Mouse (Mus musculus): ENCODE results near the gene Il10. TPM values are rescaled to one million over a fixed set of nuclear protein-coding genes. Genes with fewer than 3 reads are reported as not detected.

Gene Il10
- polyA plus RNA-seq, 1 experiment from 2014 or later = not detected

- DNase-seq (no peak), ATAC-seq (ENCODE audit: low FRiP score, low TSS enrichment) (no peak)
- no peak overlapping the region for H3K4me2 ChIP-seq (ENCODE audit: low read length)
- H3K27me3 ChIP-seq (ENCODE audit: control insufficient read depth, insufficient read depth, low read length) = no peaks in the 10 kb centered on the region
- peaks cover 7% of the 10 kb centered on the region for H3K36me3 ChIP-seq (ENCODE audit: control insufficient read depth, insufficient read depth, low read length)
- 89% methylated on average over 8 of the region's 8 CpGs for WGBS
- no peak overlapping the region for H3K27ac ChIP-seq (replicated peaks; ENCODE audit: low read depth, low read length)
- H3K9me3 ChIP-seq (ENCODE audit: control insufficient read depth, low read length) = no peaks in the 10 kb centered on the region
- H3K9ac ChIP-seq (replicated peaks; ENCODE audit: low read length) = no peak overlapping the region
- H3K4me1 ChIP-seq (ENCODE audit: control insufficient read depth, insufficient read depth, low read length) = no peaks in the 10 kb centered on the region
- no peak overlapping the region for H3K4me3 ChIP-seq (replicated peaks; ENCODE audit: low read depth, low read length)
These were observed 29.3 kb downstream of the Il10 start for GRCm38 (mm10) chr1:131048946-131049345.

GRCm38 (mm10) chr1:131049361-131049806 is 29.7 kb downstream of the Il10 start:
- Histone ChIP-seq H3K36me3 (ENCODE audit: control insufficient read depth, insufficient read depth, low read length) (peaks cover 12% of the 10 kb centered on the region), H3K27ac (replicated peaks; ENCODE audit: low read depth, low read length) (no peak overlapping the region), H3K4me2 (ENCODE audit: low read length) (no peak overlapping the region), H3K4me1 (ENCODE audit: control insufficient read depth, insufficient read depth, low read length) (no peaks in the 10 kb centered on the region), H3K27me3 (ENCODE audit: control insufficient read depth, insufficient read depth, low read length) (no peaks in the 10 kb centered on the region), H3K4me3 (replicated peaks; ENCODE audit: low read depth, low read length) (no peak overlapping the region), H3K9ac (replicated peaks; ENCODE audit: low read length) (no peak overlapping the region), H3K9me3 (ENCODE audit: control insufficient read depth, low read length) (no peaks in the 10 kb centered on the region)
- DNase-seq = no peak
- WGBS = 90% methylated on average over 5 of the region's 5 CpGs
- no peak for ATAC-seq (ENCODE audit: low FRiP score, low TSS enrichment)

- 88% methylated on average over 5 of the region's 5 CpGs for WGBS
These were observed 30.4 kb downstream of the Il10 start for GRCm38 (mm10) chr1:131050011-131050410.

GRCm38 (mm10) chr1:131050617-131051016 is 31.0 kb downstream of the Il10 start:
- no peak for DNase-seq
- Histone ChIP-seq H3K4me1 (ENCODE audit: control insufficient read depth, insufficient read depth, low read length) (no peaks in the 10 kb centered on the region), H3K27me3 (ENCODE audit: control insufficient read depth, insufficient read depth, low read length) (no peaks in the 10 kb centered on the region), H3K9me3 (ENCODE audit: control insufficient read depth, low read length) (no peaks in the 10 kb centered on the region), H3K4me3 (replicated peaks; ENCODE audit: low read depth, low read length) (no peak overlapping the region), H3K27ac (replicated peaks; ENCODE audit: low read depth, low read length) (no peak overlapping the region), H3K4me2 (ENCODE audit: low read length) (no peak overlapping the region), H3K36me3 (ENCODE audit: control insufficient read depth, insufficient read depth, low read length) (peaks cover 24% of the 10 kb centered on the region), H3K9ac (replicated peaks; ENCODE audit: low read length) (no peak overlapping the region)
- WGBS = 81% methylated on average over 5 of the region's 5 CpGs
- no peak for ATAC-seq (ENCODE audit: low FRiP score, low TSS enrichment)

More at GRCm38 (mm10) chr1:131050011-131050410, 30.4 kb downstream of the Il10 start:
- no peak for ATAC-seq (ENCODE audit: low FRiP score, low TSS enrichment)
- no peak overlapping the region for H3K27ac ChIP-seq (replicated peaks; ENCODE audit: low read depth, low read length)
- no peaks in the 10 kb centered on the region for H3K9me3 ChIP-seq (ENCODE audit: control insufficient read depth, low read length)
- no peaks in the 10 kb centered on the region for H3K27me3 ChIP-seq (ENCODE audit: control insufficient read depth, insufficient read depth, low read length)
- no peak overlapping the region for H3K4me3 ChIP-seq (replicated peaks; ENCODE audit: low read depth, low read length)
- H3K4me2 ChIP-seq (ENCODE audit: low read length) = no peak overlapping the region
- H3K36me3 ChIP-seq (ENCODE audit: control insufficient read depth, insufficient read depth, low read length) = peaks cover 18% of the 10 kb centered on the region
- no peaks in the 10 kb centered on the region for H3K4me1 ChIP-seq (ENCODE audit: control insufficient read depth, insufficient read depth, low read length)
- no peak overlapping the region for H3K9ac ChIP-seq (replicated peaks; ENCODE audit: low read length)
- no peak for DNase-seq

GRCm38 (mm10) chr1:131051073-131051472 is 31.4 kb downstream of the Il10 start:
- Histone ChIP-seq H3K27me3 (ENCODE audit: control insufficient read depth, insufficient read depth, low read length) (no peaks in the 10 kb centered on the region), H3K4me1 (ENCODE audit: control insufficient read depth, insufficient read depth, low read length) (no peaks in the 10 kb centered on the region), H3K4me3 (replicated peaks; ENCODE audit: low read depth, low read length) (no peak overlapping the region), H3K27ac (replicated peaks; ENCODE audit: low read depth, low read length) (no peak overlapping the region), H3K9ac (replicated peaks; ENCODE audit: low read length) (no peak overlapping the region), H3K36me3 (ENCODE audit: control insufficient read depth, insufficient read depth, low read length) (peaks cover 29% of the 10 kb centered on the region), H3K4me2 (ENCODE audit: low read length) (no peak overlapping the region), H3K9me3 (ENCODE audit: control insufficient read depth, low read length) (no peaks in the 10 kb centered on the region)
- WGBS = 49% methylated on average over 7 of the region's 7 CpGs
- ATAC-seq (ENCODE audit: low FRiP score, low TSS enrichment) = no peak
- DNase-seq = no peak

- WGBS = 5% methylated on average over 8 of the region's 8 CpGs
- no peak overlapping the region for H3K4me2 ChIP-seq (ENCODE audit: low read length)
- H3K4me1 ChIP-seq (ENCODE audit: control insufficient read depth, insufficient read depth, low read length) = no peaks in the 10 kb centered on the region
- ATAC-seq (ENCODE audit: low FRiP score, low TSS enrichment) = peak; percentile 72
- H3K9ac ChIP-seq (replicated peaks; ENCODE audit: low read length) = no peak overlapping the region
- H3K36me3 ChIP-seq (ENCODE audit: control insufficient read depth, insufficient read depth, low read length) = peaks cover 48% of the 10 kb centered on the region
- DNase-seq = peak; percentile 92
- peak overlapping the region; percentile 47 for H3K27ac ChIP-seq (replicated peaks; ENCODE audit: low read depth, low read length)
- no peaks in the 10 kb centered on the region for H3K27me3 ChIP-seq (ENCODE audit: control insufficient read depth, insufficient read depth, low read length)
- no peaks in the 10 kb centered on the region for H3K9me3 ChIP-seq (ENCODE audit: control insufficient read depth, low read length)
- H3K4me3 ChIP-seq (replicated peaks; ENCODE audit: low read depth, low read length) = no peak overlapping the region
These were observed 33.6 kb downstream of the Il10 start for GRCm38 (mm10) chr1:131053239-131053638.

- 57% methylated on average over 4 of the region's 4 CpGs for WGBS
- Histone ChIP-seq H3K9me3 (ENCODE audit: control insufficient read depth, low read length) (no peaks in the 10 kb centered on the region), H3K27me3 (ENCODE audit: control insufficient read depth, insufficient read depth, low read length) (no peaks in the 10 kb centered on the region), H3K4me1 (ENCODE audit: control insufficient read depth, insufficient read depth, low read length) (no peaks in the 10 kb centered on the region), H3K4me3 (replicated peaks; ENCODE audit: low read depth, low read length) (no peak overlapping the region), H3K4me2 (ENCODE audit: low read length) (no peak overlapping the region), H3K9ac (replicated peaks; ENCODE audit: low read length) (no peak overlapping the region), H3K27ac (replicated peaks; ENCODE audit: low read depth, low read length) (no peak overlapping the region), H3K36me3 (ENCODE audit: control insufficient read depth, insufficient read depth, low read length) (peaks cover 48% of the 10 kb centered on the region)
- peak; percentile 31 for ATAC-seq (ENCODE audit: low FRiP score, low TSS enrichment)
- no peak for DNase-seq
These were observed 34.0 kb downstream of the Il10 start for GRCm38 (mm10) chr1:131053656-131054055.

- DNase-seq (no peak), ATAC-seq (ENCODE audit: low FRiP score, low TSS enrichment) (no peak)
- Histone ChIP-seq H3K4me1 (ENCODE audit: control insufficient read depth, insufficient read depth, low read length) (0 out of 2 replicates have a peak, but pooled peaks cover 2% of the 10 kb centered on the region), H3K4me2 (ENCODE audit: low read length) (no peak overlapping the region), H3K27ac (replicated peaks; ENCODE audit: low read depth, low read length) (no peak overlapping the region), H3K4me3 (replicated peaks; ENCODE audit: low read depth, low read length) (no peak overlapping the region), H3K36me3 (ENCODE audit: control insufficient read depth, insufficient read depth, low read length) (peaks cover 48% of the 10 kb centered on the region), H3K9ac (replicated peaks; ENCODE audit: low read length) (no peak overlapping the region), H3K9me3 (ENCODE audit: control insufficient read depth, low read length) (no peaks in the 10 kb centered on the region), H3K27me3 (ENCODE audit: control insufficient read depth, insufficient read depth, low read length) (no peaks in the 10 kb centered on the region)
- WGBS = 90% methylated on average over 4 of the region's 4 CpGs
These were observed 34.6 kb downstream of the Il10 start for GRCm38 (mm10) chr1:131054251-131054650.

- WGBS = 89% methylated on average over 7 of the region's 7 CpGs
- H3K36me3 ChIP-seq (ENCODE audit: control insufficient read depth, insufficient read depth, low read length) = peaks cover 45% of the 10 kb centered on the region
- ATAC-seq (ENCODE audit: low FRiP score, low TSS enrichment) (no peak), DNase-seq (no peak)
- H3K27me3 ChIP-seq (ENCODE audit: control insufficient read depth, insufficient read depth, low read length) = no peaks in the 10 kb centered on the region
- H3K9me3 ChIP-seq (ENCODE audit: control insufficient read depth, low read length) = no peaks in the 10 kb centered on the region
- H3K4me1 ChIP-seq (ENCODE audit: control insufficient read depth, insufficient read depth, low read length) = peaks cover 22% of the 10 kb centered on the region
- H3K4me2 ChIP-seq (ENCODE audit: low read length) = no peak overlapping the region
- H3K27ac ChIP-seq (replicated peaks; ENCODE audit: low read depth, low read length) = no peak overlapping the region
- H3K4me3 ChIP-seq (replicated peaks; ENCODE audit: low read depth, low read length) = no peak overlapping the region
- H3K9ac ChIP-seq (replicated peaks; ENCODE audit: low read length) = no peak overlapping the region
These were observed 38.8 kb downstream of the Il10 start for GRCm38 (mm10) chr1:131058431-131058830.

All from midbrain, embryonic 14.5 days (tissue).